Mouse (Mus musculus) G1E (cell line): Measurements from ENCODE around the gene Cacng2.

ENCODE experiments used
- CTCF ChIP-seq: IDR thresholded peaks from 2 replicates; pipeline ENCODE4 v1.5.1; 2012; ENCODE audit warnings: low read depth, low read length, inconsistent platforms, mixed read lengths
- GATA1 ChIP-seq: IDR thresholded peaks from 2 replicates; pipeline ENCODE4 v1.6.1; 2012; ENCODE audit warnings: borderline replicate concordance, low read length, inconsistent platforms, mixed read lengths
- POLR2AphosphoS5 ChIP-seq: IDR thresholded peaks from 2 replicates; pipeline ENCODE4 v1.6.1; 2012; ENCODE audit warnings: low read depth, low read length, inconsistent platforms; ENCODE audit not compliant: insufficient replicate concordance

GRCm38 (mm10) chr15:78164466-78164865 is 44.6 kb upstream of the Cacng2 start:
- TF ChIP-seq CTCF: no peak
- TF ChIP-seq GATA1: no peak
- no peak for TF ChIP-seq POLR2AphosphoS5
